Mouse (Mus musculus): Measurements from ENCODE around the gene Olfr418. TPM values are rescaled to one million over a fixed set of nuclear protein-coding genes. Genes with fewer than 3 reads are reported as not detected.

Gene Olfr418
- total RNA-seq (2023; ENCODE audit: inconsistent age): not detected in 4 replicates

DNA sequence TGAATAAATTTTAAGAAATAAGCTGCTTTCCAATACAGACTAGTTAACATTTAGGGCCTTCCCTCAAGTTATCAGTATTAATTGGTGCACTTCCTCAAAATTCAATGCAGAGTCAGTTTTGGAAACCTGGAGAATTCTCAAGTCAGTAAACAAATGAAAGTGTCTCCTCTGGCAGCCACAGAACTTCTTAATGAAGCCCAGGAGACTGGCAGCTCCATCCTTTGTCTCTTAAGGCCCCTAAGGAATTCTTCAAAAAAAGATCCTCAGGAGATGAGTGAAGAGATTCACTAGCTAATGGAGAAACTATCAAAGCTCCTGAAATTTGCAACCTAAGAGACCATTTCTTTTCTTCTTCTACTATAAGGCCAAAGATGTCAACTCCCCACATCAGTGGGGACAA lies at the start of gene Olfr418:
Olfr418 (plus strand) TSS at position 301 of the 400 bp plus-strand sequence.

GRCm38 (mm10) chr1:173227081-173227480 lies 38.7 kb upstream of the Olfr418 start, which contains the start of gene Fcer1a:
TSS of gene Fcer1a (minus strand) at chr1:173227214.

DNA sequence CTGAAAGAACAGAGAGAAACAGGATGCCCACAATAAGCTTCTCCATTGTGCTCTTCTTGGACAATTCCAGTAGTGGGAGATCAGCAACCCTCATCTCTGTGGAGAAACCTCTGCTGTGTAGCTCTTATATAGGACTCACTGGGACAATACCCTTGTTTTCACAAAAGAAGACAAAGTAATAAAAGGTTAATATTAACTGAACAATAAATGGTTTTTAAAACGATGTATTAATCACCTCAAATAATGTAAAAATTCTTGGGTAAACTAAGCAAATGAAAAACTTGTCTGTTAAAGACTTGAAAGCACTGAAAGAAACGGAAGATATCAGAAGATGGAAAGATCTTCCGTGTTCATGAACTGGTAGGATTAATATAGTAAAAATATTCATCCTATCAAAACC lies 11.9 kb downstream of the Olfr418 start, which contains the start of gene Mptx2:
Mptx2 (minus strand) TSS at position 101 of the 400 bp plus-strand sequence.

Other genes starting within 250 kb of the Olfr418 start
- gene Olfr1408, start 128.6 kb upstream of the Olfr418 start, total RNA-seq (2023; ENCODE audit: inconsistent age): not detected in 4 replicates
- not detected in 4 replicates for gene Olfr1406, start 75.4 kb upstream of the Olfr418 start, total RNA-seq (2023; ENCODE audit: inconsistent age)
- gene Olfr218, start 68.2 kb upstream of the Olfr418 start, total RNA-seq (2023; ENCODE audit: inconsistent age): not detected in 4 replicates
- gene Olfr1404, start 53.6 kb upstream of the Olfr418 start, total RNA-seq (2023; ENCODE audit: inconsistent age): not detected in 4 replicates
- gene Fcer1a, start 38.8 kb upstream of the Olfr418 start, total RNA-seq (2023; ENCODE audit: inconsistent age): not detected in 4 replicates
- not detected in 4 replicates for gene Mptx2, start 11.8 kb downstream of the Olfr418 start, total RNA-seq (2023; ENCODE audit: inconsistent age)
- gene Ackr1, start 67.7 kb downstream of the Olfr418 start, total RNA-seq (2023; ENCODE audit: inconsistent age): not detected in 4 replicates
- 117 to 122 TPM (median 120 TPM) in 4 replicates for gene Aim2, start 84.9 kb downstream of the Olfr418 start, total RNA-seq (2023; ENCODE audit: inconsistent age)
- gene Cadm3, start 101.7 kb downstream of the Olfr418 start, total RNA-seq (2023; ENCODE audit: inconsistent age): not detected in 4 replicates
- 57.1 to 99.2 TPM (median 70.9 TPM) in 4 replicates for gene Ifi206, start 225.0 kb downstream of the Olfr418 start, total RNA-seq (2023; ENCODE audit: inconsistent age)